Mouse (Mus musculus) lung, postnatal 0 days (tissue): Measurements from ENCODE around the gene Gm10778. TPM values are rescaled to one million over a fixed set of nuclear protein-coding genes. Genes with fewer than 3 reads are reported as not detected.

Experiments
- ATAC-seq: fragments of 200-750 bp; cut with Nextera tagmentation; 2 replicates; pipeline ENCODE4 v1.8.0; 2017; ENCODE audit warnings: moderate library complexity
- DNase-seq: peaks from one replicate; pipeline ENCODE4 v3.0.0-alpha.2; 2016; ENCODE audit warnings: low spot score
- H3K27ac ChIP-seq: fragments of 300-500 bp; sonication (generic); 2 replicates; pipeline ENCODE4 v1.5.1; 2014; ENCODE audit warnings: antibody characterized with exemption, mild to moderate bottlenecking, low read length, mixed read lengths
- H3K27me3 ChIP-seq: fragments of 300-500 bp; sonication (generic); replicated peaks from 2 replicates; pipeline ENCODE4 v1.6.1; 2014; ENCODE audit warnings: low read length, mixed read lengths; ENCODE audit not compliant: insufficient read depth
- H3K36me3 ChIP-seq: fragments of 300-500 bp; sonication (generic); 2 replicates; pipeline ENCODE4 v1.6.1; 2014; ENCODE audit warnings: low read length, mixed read lengths; ENCODE audit not compliant: insufficient read depth
- H3K4me1 ChIP-seq: fragments of 300-500 bp; sonication (generic); 2 replicates; pipeline ENCODE4 v1.6.1; 2014; ENCODE audit warnings: antibody characterized with exemption, low read depth, low read length, mixed read lengths; ENCODE audit not compliant: insufficient read depth
- H3K4me2 ChIP-seq: fragments of 300-500 bp; sonication (generic); replicated peaks from 2 replicates; pipeline ENCODE4 v1.6.1; 2014; ENCODE audit warnings: low read depth, mild to moderate bottlenecking, low read length, moderate library complexity, mixed read lengths
- H3K4me3 ChIP-seq: fragments of 300-500 bp; sonication (generic); 2 replicates; pipeline ENCODE4 v1.5.1; 2014; ENCODE audit warnings: low read depth, low read length
- H3K9ac ChIP-seq: fragments of 300-500 bp; sonication (generic); replicated peaks from 2 replicates; pipeline ENCODE4 v1.6.1; 2014; ENCODE audit warnings: low read depth, mild to moderate bottlenecking
- H3K9me3 ChIP-seq: fragments of 300-500 bp; sonication (generic); 2 replicates; pipeline ENCODE4 v1.6.1; 2016; ENCODE audit warnings: low read length, mixed read lengths
- CTCF ChIP-seq: IDR thresholded peaks from 2 replicates; pipeline ENCODE4 v1.5.1; 2016; ENCODE audit warnings: antibody characterized with exemption, mild to moderate bottlenecking
- EP300 ChIP-seq: IDR thresholded peaks from 2 replicates; pipeline ENCODE4 v1.6.1; 2016; ENCODE audit warnings: antibody characterized with exemption, mild to moderate bottlenecking, control low read depth
- WGBS: fragments of 180-500 bp; shearing (Covaris S2); extraction: QIAGEN DNeasy Blood & Tissue Kit; methylation state at CpG from one replicate; pipeline ENCODE4 v1.1.7; 2014; 5-methylcytosine and 5-hydroxymethylcytosine counted together
- polyA plus RNA-seq: library from polyadenylated mRNA; unstranded; fragments of >200 nt; fragmentation: Nextera tagmentation; extraction: Ambion mirVana; gene quantifications from 2 replicates; pipeline ENCODE4 v1.2.1, GENCODE M21; 2015

Gm10778 gene
- polyA plus RNA-seq, 1 experiment from 2014 or later = 2.9 TPM

DNA sequence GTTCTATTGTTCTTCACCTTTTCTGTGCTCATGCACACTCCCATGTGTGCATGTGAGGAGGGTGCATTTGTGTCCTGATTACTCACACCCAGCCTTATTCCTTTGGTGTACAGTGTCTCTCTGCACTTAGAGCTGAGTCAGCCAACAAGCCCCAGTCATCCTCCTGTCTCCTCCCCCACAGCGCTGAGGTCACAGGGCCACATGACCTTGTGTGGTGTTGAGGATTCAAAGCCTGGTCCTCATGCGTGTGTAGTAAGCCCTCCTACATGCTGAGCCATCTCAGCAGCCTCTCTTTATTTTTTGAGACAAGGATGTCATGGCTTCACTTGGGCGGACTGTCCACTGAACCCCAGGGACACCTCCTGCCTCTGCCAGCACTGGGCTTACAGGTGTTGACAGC lies 36.1 kb upstream of the Gm10778 start:
- no peak overlapping the region for H3K27ac ChIP-seq
- H3K4me3 ChIP-seq = no peak overlapping the region
- no peaks in the 10 kb centered on the region for H3K36me3 ChIP-seq
- ATAC-seq (no peak), DNase-seq (no peak)
- H3K9me3 ChIP-seq = no peaks in the 10 kb centered on the region; the same call in 1 of the 2 replicates
- WGBS = 63% methylated on average over 3 of the region's 3 CpGs
- no peak for TF ChIP-seq EP300
- TF ChIP-seq CTCF = no peak
- no peak overlapping the region for H3K9ac ChIP-seq
- no peaks in the 10 kb centered on the region for H3K27me3 ChIP-seq
- H3K4me1 ChIP-seq = no peaks in the 10 kb centered on the region
- H3K4me2 ChIP-seq = no peak overlapping the region

GRCm38 (mm10) chr10:81615486-81615885 lies 33.4 kb upstream of the Gm10778 start:
- Histone ChIP-seq H3K9ac (no peak overlapping the region), H3K36me3 (no peaks in the 10 kb centered on the region), H3K27ac (no peak overlapping the region), H3K27me3 (no peaks in the 10 kb centered on the region), H3K4me2 (no peak overlapping the region), H3K4me3 (no peak overlapping the region), H3K4me1 (no peaks in the 10 kb centered on the region), H3K9me3 (no peaks in the 10 kb centered on the region; the same call in none of the 2 replicates)
- DNase-seq (no peak), ATAC-seq (no peak)
- TF ChIP-seq CTCF (no peak), EP300 (no peak)
- 54% methylated on average over 6 of the region's 6 CpGs for WGBS

DNA sequence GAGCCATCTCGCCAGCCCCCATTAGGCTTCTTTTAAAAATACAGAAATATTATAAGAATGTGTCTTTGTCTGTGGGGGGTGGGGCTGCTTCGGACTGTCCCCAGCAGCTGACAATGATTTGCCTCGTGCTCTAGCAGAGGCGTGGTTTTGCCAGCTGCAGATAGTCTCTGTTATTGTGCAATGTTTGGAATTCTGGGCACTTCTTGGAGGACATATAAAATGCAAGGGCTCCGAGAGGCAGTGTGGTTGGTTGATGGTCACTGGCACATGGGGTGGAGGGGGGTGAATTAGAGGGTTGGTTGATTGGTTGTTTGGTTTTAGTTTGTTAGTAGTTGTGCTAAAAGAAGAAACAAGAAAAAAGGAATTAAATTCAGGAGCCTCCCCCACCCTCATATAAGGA lies 28.9 kb upstream of the Gm10778 start:
- Histone ChIP-seq H3K9me3 (no peaks in the 10 kb centered on the region; the same call in 1 of the 2 replicates), H3K27me3 (no peaks in the 10 kb centered on the region), H3K36me3 (peaks cover 13% of the 10 kb centered on the region; the same call in 1 of the 2 replicates), H3K4me1 (no peaks in the 10 kb centered on the region), H3K4me2 (no peak overlapping the region), H3K9ac (no peak overlapping the region), H3K27ac (no peak overlapping the region), H3K4me3 (no peak overlapping the region)
- TF ChIP-seq CTCF = no peak
- DNase-seq (no peak), ATAC-seq (no peak)
- 60% methylated on average over 5 of the region's 5 CpGs for WGBS

DNA sequence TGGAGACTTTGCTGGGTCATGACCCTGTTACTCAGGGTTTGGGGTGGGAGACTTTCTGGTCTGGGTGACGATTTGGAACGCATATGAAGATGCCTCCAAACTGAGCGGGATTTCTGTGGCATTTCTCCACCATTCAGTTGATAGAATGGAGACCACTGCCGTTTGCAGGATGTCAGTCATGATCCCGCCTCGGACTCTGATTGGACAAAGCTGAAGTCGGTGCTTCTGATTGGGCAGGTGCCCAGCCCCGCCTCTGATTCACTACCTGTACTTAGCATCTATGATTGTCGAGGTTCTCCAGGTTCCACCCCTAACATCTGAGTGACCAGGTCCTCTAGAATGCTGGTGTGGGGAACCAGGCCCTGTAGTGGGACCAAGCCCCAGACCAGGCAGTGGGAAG lies 28.1 kb upstream of the Gm10778 start:
- H3K9ac ChIP-seq = no peak overlapping the region
- no peak overlapping the region for H3K4me2 ChIP-seq
- ATAC-seq = no peak
- no peaks in the 10 kb centered on the region for H3K4me1 ChIP-seq
- no peak for TF ChIP-seq EP300
- TF ChIP-seq CTCF = no peak
- no peak for DNase-seq
- H3K36me3 ChIP-seq = peaks cover 16% of the 10 kb centered on the region; the same call in 1 of the 2 replicates
- H3K27ac ChIP-seq = no peak overlapping the region
- H3K27me3 ChIP-seq = no peaks in the 10 kb centered on the region
- WGBS = 52% methylated on average over 9 of the region's 9 CpGs
- H3K9me3 ChIP-seq = no peaks in the 10 kb centered on the region; the same call in 1 of the 2 replicates
- H3K4me3 ChIP-seq = no peak overlapping the region

GRCm38 (mm10) chr10:81623441-81623840 lies 25.4 kb upstream of the Gm10778 start:
- no peak for ATAC-seq
- H3K27me3 ChIP-seq = no peaks in the 10 kb centered on the region
- 63% methylated on average over 8 of the region's 8 CpGs for WGBS

GRCm38 (mm10) chr10:81626101-81626993 lies 22.5 kb upstream of the Gm10778 start:
- DNase-seq (peak; percentile 33), ATAC-seq (no peak)
- H3K4me2 ChIP-seq = peak overlapping the region; percentile 78
- no peaks in the 10 kb centered on the region for H3K27me3 ChIP-seq
- 90% methylated on average over 22 of the region's 22 CpGs for WGBS
- H3K36me3 ChIP-seq = peaks cover 14% of the 10 kb centered on the region; the same call in 1 of the 2 replicates
- peaks cover 13% of the 10 kb centered on the region for H3K4me1 ChIP-seq
- H3K27ac ChIP-seq = peak overlapping the region; percentile 92; the same call in 1 of the 2 replicates
- H3K4me3 ChIP-seq = peak overlapping the region; percentile 66
- no peaks in the 10 kb centered on the region for H3K9me3 ChIP-seq
- no peak for TF ChIP-seq EP300
- TF ChIP-seq CTCF = no peak
- no peak overlapping the region for H3K9ac ChIP-seq

More at GRCm38 (mm10) chr10:81623441-81623840, 25.4 kb upstream of the Gm10778 start:
- peaks cover 13% of the 10 kb centered on the region for H3K4me1 ChIP-seq
- no peak overlapping the region for H3K9ac ChIP-seq
- peak; percentile 48 for DNase-seq
- H3K4me2 ChIP-seq = no peak overlapping the region
- no peak for TF ChIP-seq CTCF
- no peak for TF ChIP-seq EP300
- no peaks in the 10 kb centered on the region; the same call in 1 of the 2 replicates for H3K9me3 ChIP-seq
- H3K4me3 ChIP-seq = no peak overlapping the region
- H3K36me3 ChIP-seq = peaks cover 16% of the 10 kb centered on the region; the same call in 1 of the 2 replicates
- H3K27ac ChIP-seq = no peak overlapping the region
